Mouse (Mus musculus): ENCODE measurements at regions not wholly inside any gene's neighbourhood (a gene's known extent, or its start where the extent isn't known, plus 50 kb on each side); places are given as distances from the start of the nearest gene placed in this dataset.

DNA sequence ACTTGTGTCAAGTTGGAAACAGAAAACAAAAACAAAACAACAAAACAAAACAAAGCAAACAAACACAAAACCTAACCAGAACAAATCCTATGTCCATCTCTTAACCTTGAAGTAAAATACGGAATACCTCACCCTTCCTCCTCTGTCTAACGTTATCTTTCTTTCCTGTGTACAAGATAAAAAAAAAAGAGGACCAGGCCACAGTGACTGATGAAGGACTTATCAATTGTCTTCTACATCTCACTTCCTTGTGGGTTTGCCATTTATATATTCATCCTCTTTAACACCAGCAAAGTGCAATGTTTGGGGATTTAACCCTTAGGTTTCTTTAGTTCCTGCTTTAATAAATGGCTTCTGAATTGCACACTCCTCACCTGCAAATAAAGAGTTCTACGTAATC is 599.0 kb upstream of the Kif18a start:
- ATAC-seq (replicated peaks; ENCODE audit: low FRiP score, low TSS enrichment, low read depth) (no peak), DNase-seq (ENCODE audit: low spot score) (no peak)
- Histone ChIP-seq H3K36me3 (ENCODE audit: control insufficient read depth, insufficient read depth, low read length) (no peaks in the 10 kb centered on the region), H3K4me2 (ENCODE audit: low read length) (no peak overlapping the region), H3K27me3 (replicated peaks; ENCODE audit: control insufficient read depth, insufficient read depth, low read length) (no peaks in the 10 kb centered on the region), H3K27ac (ENCODE audit: low read depth) (no peak overlapping the region), H3K9me3 (ENCODE audit: control insufficient read depth, low read length) (no peaks in the 10 kb centered on the region), H3K4me3 (ENCODE audit: low read depth, low read length) (no peak overlapping the region), H3K9ac (ENCODE audit: low read length) (no peak overlapping the region), H3K4me1 (replicated peaks; ENCODE audit: control insufficient read depth, insufficient read depth, low read length) (no peaks in the 10 kb centered on the region)
- 87% methylated on average over 3 of the region's 3 CpGs for WGBS

DNA sequence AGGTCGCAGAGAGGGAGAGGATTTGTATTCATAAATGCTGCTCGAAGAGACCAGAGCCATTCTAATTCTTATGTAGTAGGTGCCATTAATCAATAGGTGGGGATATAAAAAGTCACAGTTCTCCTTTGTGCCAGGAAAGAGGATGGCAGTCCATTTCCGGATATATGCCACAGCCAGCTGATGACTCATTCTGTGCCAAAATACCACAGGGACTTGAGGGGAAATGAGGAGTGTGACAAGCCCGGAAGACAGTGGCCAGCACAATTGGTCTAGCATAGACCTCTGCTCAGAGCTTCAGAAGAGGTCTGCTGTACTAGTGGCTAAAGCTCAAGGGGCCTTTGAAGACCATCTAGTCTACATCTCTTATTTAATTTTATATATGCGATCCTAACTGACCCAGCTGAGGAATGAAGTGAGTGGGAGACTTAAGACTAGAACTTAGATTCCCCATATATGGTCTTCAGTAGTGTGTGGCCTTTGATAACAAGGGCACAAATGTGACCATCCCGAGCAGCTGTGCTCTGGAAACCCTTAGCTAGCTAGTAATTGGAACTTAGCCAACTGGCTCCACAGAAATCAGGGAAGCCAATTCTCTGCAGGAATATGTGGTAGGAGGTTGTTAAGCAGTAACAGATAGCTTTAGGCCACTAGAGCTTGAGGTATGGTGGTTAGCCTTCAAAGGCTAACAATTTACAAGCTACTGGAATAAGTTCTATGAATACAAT is 594.4 kb upstream of the Kif18a start:
- Histone ChIP-seq H3K27ac (ENCODE audit: low read depth) (no peak overlapping the region), H3K36me3 (ENCODE audit: control insufficient read depth, insufficient read depth, low read length) (no peaks in the 10 kb centered on the region), H3K9me3 (ENCODE audit: control insufficient read depth, low read length) (no peaks in the 10 kb centered on the region), H3K27me3 (replicated peaks; ENCODE audit: control insufficient read depth, insufficient read depth, low read length) (no peaks in the 10 kb centered on the region), H3K4me3 (ENCODE audit: low read depth, low read length) (no peak overlapping the region), H3K4me1 (replicated peaks; ENCODE audit: control insufficient read depth, insufficient read depth, low read length) (no peaks in the 10 kb centered on the region), H3K9ac (ENCODE audit: low read length) (no peak overlapping the region), H3K4me2 (ENCODE audit: low read length) (no peak overlapping the region)
- 73% methylated on average over 6 of the region's 6 CpGs for WGBS
- DNase-seq (ENCODE audit: low spot score) (no peak), ATAC-seq (replicated peaks; ENCODE audit: low FRiP score, low TSS enrichment, low read depth) (no peak)

DNA sequence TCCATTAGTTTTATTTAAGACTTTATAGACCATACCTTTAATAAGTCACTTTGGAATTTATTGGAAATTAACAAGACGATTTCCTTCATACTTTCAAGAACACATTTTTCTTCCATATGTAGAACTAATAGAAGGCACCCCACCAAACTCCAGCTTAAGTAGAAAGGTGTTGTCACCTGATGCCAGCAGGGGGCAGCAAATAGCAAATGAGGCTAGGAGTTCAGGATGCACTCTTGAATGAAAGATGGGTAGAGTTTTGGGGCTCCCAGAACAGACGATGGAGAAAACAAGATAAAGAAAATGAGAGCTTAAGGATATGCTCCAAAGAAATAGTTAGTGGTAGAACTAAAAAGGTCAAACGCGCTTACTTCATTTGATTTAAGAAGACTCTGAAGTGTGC is 590.4 kb upstream of the Kif18a start:
- Histone ChIP-seq H3K4me1 (replicated peaks; ENCODE audit: control insufficient read depth, insufficient read depth, low read length) (no peaks in the 10 kb centered on the region), H3K27ac (ENCODE audit: low read depth) (no peak overlapping the region), H3K4me2 (ENCODE audit: low read length) (no peak overlapping the region), H3K36me3 (ENCODE audit: control insufficient read depth, insufficient read depth, low read length) (no peaks in the 10 kb centered on the region), H3K4me3 (ENCODE audit: low read depth, low read length) (no peak overlapping the region), H3K9me3 (ENCODE audit: control insufficient read depth, low read length) (no peaks in the 10 kb centered on the region), H3K9ac (ENCODE audit: low read length) (no peak overlapping the region), H3K27me3 (replicated peaks; ENCODE audit: control insufficient read depth, insufficient read depth, low read length) (no peaks in the 10 kb centered on the region)
- 54% methylated on average over 4 of the region's 4 CpGs for WGBS
- ATAC-seq (replicated peaks; ENCODE audit: low FRiP score, low TSS enrichment, low read depth) = no peak
- DNase-seq (ENCODE audit: low spot score) = peak; percentile 59

DNA sequence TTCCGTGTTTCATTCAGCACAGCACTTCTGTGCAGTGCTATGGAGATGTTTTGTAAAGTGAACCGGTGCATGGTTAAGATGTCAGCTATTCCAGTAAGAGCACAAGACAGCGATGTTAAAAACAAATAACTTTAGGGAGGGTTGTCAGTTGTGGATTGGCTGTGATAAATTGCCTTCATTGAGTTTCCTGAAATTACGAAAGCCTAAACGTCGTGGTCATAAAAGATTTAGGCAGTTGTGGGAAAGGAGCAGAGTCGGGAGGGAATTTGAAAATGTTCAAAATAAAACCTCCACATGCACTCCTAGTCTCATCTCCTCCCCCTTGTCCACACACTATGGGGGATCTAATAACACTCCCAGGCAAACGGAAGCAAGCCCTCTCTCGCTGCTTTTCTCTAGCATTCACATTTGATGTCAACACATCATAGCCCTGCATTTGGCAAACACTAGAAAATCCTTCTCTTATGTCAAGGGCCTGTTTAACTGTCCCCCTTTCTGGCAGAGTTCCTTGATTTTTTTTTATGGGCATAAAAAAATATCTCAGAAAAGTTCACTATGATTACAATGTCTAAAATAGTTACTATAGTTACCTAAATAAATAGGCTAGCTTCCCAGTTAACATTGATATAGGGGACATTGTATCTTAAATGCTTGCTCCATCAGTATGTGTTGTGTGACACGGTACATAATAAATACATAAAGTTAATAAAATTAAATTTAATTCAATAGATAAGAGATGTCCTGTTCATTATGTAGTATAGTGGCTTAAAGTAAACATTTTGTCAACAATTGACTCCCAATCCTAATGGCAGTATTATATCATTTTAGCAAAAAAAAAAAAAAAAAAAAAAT is 589.2 kb upstream of the Kif18a start:
- Histone ChIP-seq H3K4me1 (replicated peaks; ENCODE audit: control insufficient read depth, insufficient read depth, low read length) (no peaks in the 10 kb centered on the region), H3K36me3 (ENCODE audit: control insufficient read depth, insufficient read depth, low read length) (no peaks in the 10 kb centered on the region), H3K27me3 (replicated peaks; ENCODE audit: control insufficient read depth, insufficient read depth, low read length) (no peaks in the 10 kb centered on the region), H3K9me3 (ENCODE audit: control insufficient read depth, low read length) (no peaks in the 10 kb centered on the region), H3K27ac (ENCODE audit: low read depth) (no peak overlapping the region), H3K4me3 (ENCODE audit: low read depth, low read length) (no peak overlapping the region), H3K4me2 (ENCODE audit: low read length) (no peak overlapping the region), H3K9ac (ENCODE audit: low read length) (no peak overlapping the region)
- ATAC-seq (replicated peaks; ENCODE audit: low FRiP score, low TSS enrichment, low read depth) = no peak
- DNase-seq (ENCODE audit: low spot score) = no peak
- WGBS = 50% methylated on average over 10 of the region's 10 CpGs

DNA sequence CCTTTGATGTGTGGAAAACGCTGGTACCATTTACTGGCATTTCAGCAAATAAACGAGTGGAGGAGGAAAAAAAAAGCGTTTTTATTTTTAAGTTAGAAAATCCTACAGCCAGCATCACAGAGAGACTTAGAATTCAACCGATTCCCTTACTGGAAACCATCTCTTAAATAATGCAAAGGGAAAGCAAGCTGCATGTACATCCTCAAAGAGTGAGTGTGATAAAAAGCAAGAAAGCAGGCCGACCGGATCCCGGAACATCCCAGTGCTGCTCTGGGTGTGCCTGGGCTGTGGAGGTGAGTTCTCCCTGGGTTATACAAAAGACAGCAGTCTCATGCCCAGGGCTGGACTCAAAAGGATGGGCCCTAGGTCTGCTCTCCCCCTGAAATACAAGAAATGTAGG is 579.2 kb upstream of the Kif18a start:
- H3K9ac ChIP-seq (ENCODE audit: low read length) = no peak overlapping the region
- H3K4me2 ChIP-seq (ENCODE audit: low read length) = no peak overlapping the region
- H3K9me3 ChIP-seq (ENCODE audit: control insufficient read depth, low read length) = no peaks in the 10 kb centered on the region
- no peaks in the 10 kb centered on the region for H3K27me3 ChIP-seq (replicated peaks; ENCODE audit: control insufficient read depth, insufficient read depth, low read length)
- no peaks in the 10 kb centered on the region for H3K36me3 ChIP-seq (ENCODE audit: control insufficient read depth, insufficient read depth, low read length)
- no peak overlapping the region for H3K27ac ChIP-seq (ENCODE audit: low read depth)
- no peak for DNase-seq (ENCODE audit: low spot score)
- no peaks in the 10 kb centered on the region for H3K4me1 ChIP-seq (replicated peaks; ENCODE audit: control insufficient read depth, insufficient read depth, low read length)
- ATAC-seq (replicated peaks; ENCODE audit: low FRiP score, low TSS enrichment, low read depth) = no peak
- H3K4me3 ChIP-seq (ENCODE audit: low read depth, low read length) = no peak overlapping the region
- WGBS = 55% methylated on average over 7 of the region's 7 CpGs

DNA sequence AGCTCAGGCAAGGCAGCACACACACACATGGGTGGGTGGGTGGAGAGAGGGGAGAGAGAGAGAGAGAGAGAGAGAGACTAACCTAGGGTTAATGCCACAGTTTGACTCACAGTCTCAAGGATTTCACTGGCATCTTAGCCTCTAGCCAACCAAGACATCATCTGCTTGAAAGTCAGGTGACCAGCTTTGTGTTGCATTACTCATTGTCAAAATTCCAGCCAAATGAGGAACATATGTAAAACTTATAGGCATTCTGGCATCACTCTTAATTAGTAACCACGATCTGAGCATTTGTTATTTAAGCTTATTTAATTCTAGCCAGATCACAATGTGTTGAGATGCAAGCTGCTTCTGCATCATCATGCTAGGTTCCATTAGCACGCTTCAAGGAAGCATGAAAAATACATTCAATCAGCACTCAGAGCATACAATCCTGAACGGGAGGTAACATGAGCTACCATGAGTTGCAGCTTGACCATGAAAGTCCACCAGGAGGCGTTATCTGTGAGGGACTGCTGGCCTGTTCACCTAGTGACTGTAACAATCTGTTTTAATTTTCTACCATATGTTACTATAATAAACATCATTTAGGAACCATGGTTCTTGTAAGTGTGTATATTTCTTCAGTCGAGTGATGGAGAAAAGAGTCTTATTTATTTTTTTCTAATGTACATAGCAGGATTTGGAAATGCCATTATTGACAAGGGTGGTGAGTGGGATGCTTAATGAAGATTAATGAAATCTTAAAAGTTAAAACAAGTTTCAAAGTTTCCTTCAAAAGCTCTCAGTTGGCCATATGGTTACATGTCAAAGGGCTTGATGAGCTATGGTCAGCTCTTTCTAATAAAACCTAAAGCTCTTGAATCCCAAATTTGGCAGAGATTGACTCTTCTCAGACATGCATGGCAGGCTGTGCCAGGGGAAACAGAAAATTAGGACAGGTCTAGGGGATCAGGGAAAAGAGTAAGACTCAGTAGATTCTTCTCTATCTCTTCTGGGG is 572.4 kb upstream of the Kif18a start:
- no peaks in the 10 kb centered on the region for H3K27me3 ChIP-seq (replicated peaks; ENCODE audit: control insufficient read depth, insufficient read depth, low read length)
- ATAC-seq (replicated peaks; ENCODE audit: low FRiP score, low TSS enrichment, low read depth) (no peak), DNase-seq (ENCODE audit: low spot score) (no peak)
- 85% methylated on average over 5 of the region's 5 CpGs for WGBS
- no peaks in the 10 kb centered on the region for H3K9me3 ChIP-seq (ENCODE audit: control insufficient read depth, low read length)
- H3K9ac ChIP-seq (ENCODE audit: low read length) = no peak overlapping the region
- no peaks in the 10 kb centered on the region for H3K36me3 ChIP-seq (ENCODE audit: control insufficient read depth, insufficient read depth, low read length)
- H3K4me3 ChIP-seq (ENCODE audit: low read depth, low read length) = no peak overlapping the region
- no peaks in the 10 kb centered on the region for H3K4me1 ChIP-seq (replicated peaks; ENCODE audit: control insufficient read depth, insufficient read depth, low read length)
- no peak overlapping the region for H3K4me2 ChIP-seq (ENCODE audit: low read length)
- H3K27ac ChIP-seq (ENCODE audit: low read depth) = no peak overlapping the region

DNA sequence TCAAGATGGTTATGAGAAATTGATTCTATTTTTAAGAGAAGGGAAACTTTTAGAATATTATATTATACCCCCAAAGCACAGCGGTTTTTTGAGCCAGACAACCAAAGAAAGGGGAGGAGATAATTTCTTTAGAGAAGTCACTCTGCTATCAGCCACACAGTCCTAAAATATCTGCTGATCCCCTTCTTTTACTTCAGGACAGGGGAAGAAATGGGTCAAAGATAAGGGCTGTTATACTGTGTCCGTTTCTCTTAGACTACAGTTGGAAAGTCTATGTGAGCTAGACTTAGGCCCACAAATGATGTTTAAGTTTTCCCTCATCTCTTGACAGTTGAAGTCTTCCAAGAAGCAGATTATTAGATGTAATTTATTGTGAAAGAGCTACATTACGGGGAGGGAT is 538.5 kb upstream of the Kif18a start:
- H3K4me2 ChIP-seq (ENCODE audit: low read length) = no peak overlapping the region
- no peak overlapping the region for H3K27ac ChIP-seq (ENCODE audit: low read depth)
- no peaks in the 10 kb centered on the region for H3K27me3 ChIP-seq (replicated peaks; ENCODE audit: control insufficient read depth, insufficient read depth, low read length)
- no peak for DNase-seq (ENCODE audit: low spot score)
- H3K4me1 ChIP-seq (replicated peaks; ENCODE audit: control insufficient read depth, insufficient read depth, low read length) = no peaks in the 10 kb centered on the region
- H3K4me3 ChIP-seq (ENCODE audit: low read depth, low read length) = no peak overlapping the region
- no peaks in the 10 kb centered on the region for H3K36me3 ChIP-seq (ENCODE audit: control insufficient read depth, insufficient read depth, low read length)
- no peak overlapping the region for H3K9ac ChIP-seq (ENCODE audit: low read length)
- no peak for ATAC-seq (replicated peaks; ENCODE audit: low FRiP score, low TSS enrichment, low read depth)
- H3K9me3 ChIP-seq (ENCODE audit: control insufficient read depth, low read length) = no peaks in the 10 kb centered on the region
- WGBS = 74% methylated on average over 3 of the region's 3 CpGs

DNA sequence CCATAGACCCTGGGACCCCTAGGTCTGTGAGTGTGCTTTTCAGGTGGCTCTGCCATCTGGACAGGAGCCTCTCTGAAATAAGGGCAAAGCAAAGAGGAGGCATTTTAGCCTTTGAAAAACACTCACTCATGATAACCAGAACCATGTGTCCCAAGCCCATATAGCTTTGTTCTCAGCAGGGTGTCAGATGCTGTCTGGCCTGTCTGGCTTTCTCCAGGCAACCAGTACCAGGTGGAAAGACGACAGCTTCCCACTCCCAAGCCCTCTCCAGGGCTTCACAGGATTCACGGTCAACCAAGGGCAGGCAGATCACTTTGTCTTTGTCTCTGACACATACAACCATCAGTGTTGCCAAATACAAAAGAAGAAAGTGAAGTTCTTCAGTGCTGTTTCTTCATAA is 537.0 kb upstream of the Kif18a start:
- H3K4me1 ChIP-seq (replicated peaks; ENCODE audit: control insufficient read depth, insufficient read depth, low read length) = no peaks in the 10 kb centered on the region
- H3K9me3 ChIP-seq (ENCODE audit: control insufficient read depth, low read length) = no peaks in the 10 kb centered on the region
- no peaks in the 10 kb centered on the region for H3K36me3 ChIP-seq (ENCODE audit: control insufficient read depth, insufficient read depth, low read length)
- DNase-seq (ENCODE audit: low spot score) (no peak), ATAC-seq (replicated peaks; ENCODE audit: low FRiP score, low TSS enrichment, low read depth) (no peak)
- H3K9ac ChIP-seq (ENCODE audit: low read length) = no peak overlapping the region
- no peak overlapping the region for H3K4me2 ChIP-seq (ENCODE audit: low read length)
- 59% methylated on average over 2 of the region's 2 CpGs for WGBS
- no peaks in the 10 kb centered on the region for H3K27me3 ChIP-seq (replicated peaks; ENCODE audit: control insufficient read depth, insufficient read depth, low read length)
- no peak overlapping the region for H3K27ac ChIP-seq (ENCODE audit: low read depth)
- H3K4me3 ChIP-seq (ENCODE audit: low read depth, low read length) = no peak overlapping the region

Measured in intestine, embryonic 14.5 days (tissue).